Mouse (Mus musculus) kidney, embryonic 14.5 days (tissue): ENCODE data around the gene Hist1h3e. TPM values are rescaled to one million over a fixed set of nuclear protein-coding genes. Genes with fewer than 3 reads are reported as not detected.
"Not testable (repeated sequence)": the region's sequence is repeated elsewhere in the genome, so short reads cannot be mapped to it uniquely, and the experiment has no call there.

ENCODE experiments used
- ATAC-seq: fragments of 200-750 bp; cut with Nextera tagmentation; 2 replicates; pipeline ENCODE4 v1.8.0; 2017; ENCODE audit warnings: moderate number of reproducible peaks, mild to moderate bottlenecking, moderate TSS enrichment, moderate library complexity; ENCODE audit not compliant: low FRiP score, low TSS enrichment
- H3K27ac ChIP-seq: fragments of 300-500 bp; sonication (generic); 2 replicates; pipeline ENCODE4 v1.5.1; 2014; ENCODE audit warnings: low read depth, mild to moderate bottlenecking, low read length, moderate library complexity, mixed read lengths
- H3K27me3 ChIP-seq: fragments of 300-500 bp; sonication (generic); 2 replicates; pipeline ENCODE4 v1.6.1; 2014; ENCODE audit warnings: mild to moderate bottlenecking, low read length; ENCODE audit not compliant: control insufficient read depth, insufficient read depth
- H3K36me3 ChIP-seq: fragments of 300-500 bp; sonication (generic); 2 replicates; pipeline ENCODE4 v1.6.1; 2014; ENCODE audit warnings: low read length, mixed read lengths; ENCODE audit not compliant: control insufficient read depth, insufficient read depth
- H3K4me1 ChIP-seq: fragments of 300-500 bp; sonication (generic); 2 replicates; pipeline ENCODE4 v1.6.1; 2014; ENCODE audit warnings: low read length, mixed read lengths; ENCODE audit not compliant: control insufficient read depth, insufficient read depth
- H3K4me2 ChIP-seq: fragments of 300-500 bp; sonication (generic); replicated peaks from 2 replicates; pipeline ENCODE4 v1.6.1; 2014; ENCODE audit warnings: low read depth, mild to moderate bottlenecking, low read length
- H3K4me3 ChIP-seq: fragments of 300-500 bp; sonication (generic); 2 replicates; pipeline ENCODE4 v1.5.1; 2014; ENCODE audit warnings: mild to moderate bottlenecking, low read length
- H3K9ac ChIP-seq: fragments of 300-500 bp; sonication (generic); 2 replicates; pipeline ENCODE4 v1.6.1; 2014; ENCODE audit warnings: low read depth, mild to moderate bottlenecking, low read length, moderate library complexity
- H3K9me3 ChIP-seq: fragments of 300-500 bp; sonication (generic); 2 replicates; pipeline ENCODE4 v1.6.1; 2016; ENCODE audit warnings: low read length; ENCODE audit not compliant: control insufficient read depth
- WGBS: fragments of 180-500 bp; shearing (Covaris S2); extraction: QIAGEN DNeasy Blood & Tissue Kit; methylation state at CpG from one replicate; pipeline ENCODE4 v1.1.7; 2014; 5-methylcytosine and 5-hydroxymethylcytosine counted together
- polyA plus RNA-seq: library from polyadenylated mRNA; unstranded; fragments of >200 nt; fragmentation: Nextera tagmentation; extraction: Ambion mirVana; gene quantifications from 2 replicates; pipeline ENCODE4 v1.2.1, GENCODE M21; 2014

The Hist1h3e gene
- polyA plus RNA-seq, 1 experiment from 2014 or later, result 11.4 TPM

GRCm38 (mm10) chr13:23595622-23596372 lies 33.6 kb upstream of the Hist1h3e start:
- Histone ChIP-seq H3K4me3 (no peak overlapping the region), H3K4me1 (no peaks in the 10 kb centered on the region), H3K9me3 (no peaks in the 10 kb centered on the region), H3K9ac (no peak overlapping the region), H3K36me3 (no peaks in the 10 kb centered on the region), H3K27me3 (no peaks in the 10 kb centered on the region), H3K27ac (no peak overlapping the region), H3K4me2 (no peak overlapping the region)
- ATAC-seq, result no peak
- WGBS, result 88% methylated on average over 7 of the region's 7 CpGs

- Histone ChIP-seq H3K36me3 (no peaks in the 10 kb centered on the region), H3K27me3 (no peaks in the 10 kb centered on the region), H3K27ac (no peak overlapping the region), H3K9me3 (no peaks in the 10 kb centered on the region), H3K4me1 (no peaks in the 10 kb centered on the region), H3K4me3 (no peak overlapping the region), H3K4me2 (no peak overlapping the region), H3K9ac (no peak overlapping the region)
- WGBS, result 81% methylated on average over 2 of the region's 2 CpGs
- no peak for ATAC-seq
Measured at GRCm38 (mm10) chr13:23595185-23595584, 33.0 kb upstream of the Hist1h3e start.

GRCm38 (mm10) chr13:23593051-23593770 lies 31.0 kb upstream of the Hist1h3e start:
- Histone ChIP-seq H3K9me3 (no peaks in the 10 kb centered on the region), H3K36me3 (no peaks in the 10 kb centered on the region), H3K4me3 (no peak overlapping the region), H3K4me1 (no peaks in the 10 kb centered on the region), H3K4me2 (no peak overlapping the region), H3K9ac (0 out of 2 replicates have a peak overlapping the region, but pooled peaks have one; percentile 7), H3K27me3 (no peaks in the 10 kb centered on the region), H3K27ac (peak overlapping the region; percentile 80)
- 72% methylated on average over 5 of the region's 5 CpGs for WGBS
- peak; percentile 60; the same call in 1 of the 2 replicates for ATAC-seq

- H3K4me3 ChIP-seq, result no peak overlapping the region
- H3K9ac ChIP-seq, result no peak overlapping the region
- 72% methylated on average over 7 of the region's 7 CpGs for WGBS
- no peaks in the 10 kb centered on the region for H3K36me3 ChIP-seq
- no peaks in the 10 kb centered on the region for H3K9me3 ChIP-seq
- no peaks in the 10 kb centered on the region for H3K4me1 ChIP-seq
- H3K27me3 ChIP-seq, result no peaks in the 10 kb centered on the region
- peak overlapping the region; percentile 80 for H3K27ac ChIP-seq
- H3K4me2 ChIP-seq, result no peak overlapping the region
- ATAC-seq, result no peak
Measured at GRCm38 (mm10) chr13:23592614-23593013, 30.4 kb upstream of the Hist1h3e start.

GRCm38 (mm10) chr13:23591886-23592285 lies 29.7 kb upstream of the Hist1h3e start:
- not testable (repeated sequence) for H3K9me3 ChIP-seq, H3K4me3 ChIP-seq, H3K27me3 ChIP-seq, H3K4me2 ChIP-seq, H3K36me3 ChIP-seq, H3K4me1 ChIP-seq, ATAC-seq, H3K9ac ChIP-seq, H3K27ac ChIP-seq
- WGBS, result 85% methylated on average over 7 of the region's 7 CpGs

- Histone ChIP-seq H3K4me2 (no peak overlapping the region), H3K36me3 (no peaks in the 10 kb centered on the region), H3K4me3 (no peak overlapping the region), H3K27me3 (no peaks in the 10 kb centered on the region), H3K27ac (no peak overlapping the region), H3K4me1 (no peaks in the 10 kb centered on the region), H3K9ac (no peak overlapping the region), H3K9me3 (no peaks in the 10 kb centered on the region)
- WGBS, result 98% methylated on average over 7 of the region's 7 CpGs
- ATAC-seq, result no peak
Measured at GRCm38 (mm10) chr13:23591206-23591605, 29.0 kb upstream of the Hist1h3e start.

GRCm38 (mm10) chr13:23586940-23587225 lies 24.7 kb upstream of the Hist1h3e start:
- Histone ChIP-seq H3K4me2 (peak overlapping the region; percentile 59), H3K4me1 (peaks cover 12% of the 10 kb centered on the region), H3K27ac (peak overlapping the region; percentile 98), H3K9ac (peak overlapping the region; percentile 63), H3K4me3 (peak overlapping the region; percentile 33; the same call in 1 of the 2 replicates), H3K9me3 (no peaks in the 10 kb centered on the region), H3K36me3 (no peaks in the 10 kb centered on the region), H3K27me3 (no peaks in the 10 kb centered on the region)
- WGBS, result 3% methylated on average over 1 of the region's 1 CpGs
- ATAC-seq, result no peak

GRCm38 (mm10) chr13:23586099-23586939 lies 24.1 kb upstream of the Hist1h3e start:
- Histone ChIP-seq H3K4me2 (peak overlapping the region; percentile 59), H3K9me3 (no peaks in the 10 kb centered on the region), H3K36me3 (no peaks in the 10 kb centered on the region), H3K9ac (peak overlapping the region; percentile 63), H3K4me1 (peaks cover 12% of the 10 kb centered on the region), H3K4me3 (peak overlapping the region; percentile 44), H3K27ac (peak overlapping the region; percentile 98), H3K27me3 (no peaks in the 10 kb centered on the region)
- WGBS, result 2% methylated on average over 22 of the region's 22 CpGs
- ATAC-seq, result no peak
